Mouse (Mus musculus) testis, adult 2 months (tissue): Measurements from ENCODE around the gene Gm20388. TPM values are rescaled to one million over a fixed set of nuclear protein-coding genes. Genes with fewer than 3 reads are reported as not detected.

Experiments
- H3K27ac ChIP-seq: fragments of 200-500 bp; 2 replicates; pipeline ENCODE4 v1.5.1; 2012; ENCODE audit warnings: low read depth, low read length; ENCODE audit not compliant: control insufficient read depth, insufficient read depth
- H3K27me3 ChIP-seq: fragments of 200-500 bp; 2 replicates; pipeline ENCODE4 v1.6.1; 2012; ENCODE audit warnings: mild to moderate bottlenecking, low read length, moderate library complexity; ENCODE audit not compliant: control insufficient read depth, insufficient read depth
- H3K36me3 ChIP-seq: fragments of 200-500 bp; 2 replicates; pipeline ENCODE4 v1.6.1; 2012; ENCODE audit warnings: mild to moderate bottlenecking, low read length; ENCODE audit not compliant: control insufficient read depth, insufficient read depth
- H3K4me1 ChIP-seq: fragments of 200-500 bp; 2 replicates; pipeline ENCODE4 v1.6.1; 2012; ENCODE audit warnings: low read length; ENCODE audit not compliant: control insufficient read depth, insufficient read depth
- H3K4me3 ChIP-seq: fragments of 200-500 bp; 2 replicates; pipeline ENCODE4 v1.5.1; 2012; ENCODE audit warnings: low read depth, mild to moderate bottlenecking, low read length, moderate library complexity, mixed read lengths; ENCODE audit not compliant: control insufficient read depth
- CTCF ChIP-seq: fragments of 200-500 bp; IDR thresholded peaks from 2 replicates; pipeline ENCODE4 v1.5.1; 2012; ENCODE audit warnings: low read depth, mild to moderate bottlenecking, inconsistent platforms, low read length, moderate library complexity; ENCODE audit not compliant: control insufficient read depth, insufficient read depth, insufficient replicate concordance
- POLR2A ChIP-seq: fragments of 200-500 bp; IDR thresholded peaks from 2 replicates; pipeline ENCODE4 v1.6.1; 2012; ENCODE audit warnings: low read depth, mild to moderate bottlenecking, inconsistent platforms, low read length, moderate library complexity; ENCODE audit not compliant: control insufficient read depth
- polyA plus RNA-seq: library from polyadenylated mRNA; depleted of rRNA; stranded (reverse); fragments of >200 nt; gene quantifications from 2 replicates; pipeline ENCODE4 v1.2.3, GENCODE M21; 2012

Gene Gm20388
- polyA plus RNA-seq, 1 experiment: 5.6 TPM

DNA sequence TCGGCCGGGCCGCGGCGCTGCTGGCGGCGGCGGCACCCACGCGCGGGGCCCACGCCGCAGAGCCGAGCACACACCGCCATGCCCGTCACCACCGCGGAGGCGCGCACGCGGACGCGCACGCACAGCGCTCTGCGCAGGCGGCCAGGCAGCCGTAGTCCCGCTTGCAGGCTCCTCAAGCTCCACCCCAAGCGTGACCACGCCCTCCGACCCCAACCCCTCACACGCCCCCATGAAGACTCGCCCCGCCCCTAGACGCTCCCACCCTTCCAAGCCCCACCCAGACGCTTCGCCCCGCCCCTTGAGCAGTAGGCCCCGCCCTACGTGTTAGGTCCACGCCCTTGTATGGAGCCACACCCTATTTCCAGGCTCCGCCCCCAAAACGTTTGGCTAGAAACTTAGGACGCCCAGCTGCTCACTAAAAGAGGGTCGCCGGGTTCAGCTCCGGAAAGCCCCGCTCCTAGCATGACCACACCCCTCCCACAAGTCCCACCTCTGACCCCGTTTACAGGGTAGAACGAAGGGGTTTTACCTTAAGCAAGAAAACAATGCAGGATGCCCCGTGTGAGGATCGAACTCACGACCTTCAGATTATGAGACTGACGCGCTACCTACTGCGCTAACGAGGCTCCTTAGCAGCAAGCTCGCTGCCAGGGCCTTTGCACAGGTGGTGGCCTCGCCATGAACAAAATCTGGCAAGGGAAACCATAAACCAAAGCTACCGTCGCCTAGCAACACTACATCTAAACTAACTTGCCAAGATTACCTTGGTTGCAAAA, 1668.2 kb downstream of the Gm20388 start, which contains the start of gene Fbxo31:
Gene Fbxo31, minus strand, starts transcription at position 131 of the 776 bp plus-strand sequence.
- Histone ChIP-seq H3K36me3 (no peaks in the 10 kb centered on the region), H3K4me1 (peaks cover 14% of the 10 kb centered on the region), H3K4me3 (peak within 1 kb of the TSS; percentile 98), H3K27me3 (no peaks in the 10 kb centered on the region), H3K27ac (peak within 1 kb of the TSS; percentile 60)
- TF ChIP-seq CTCF (no peak), POLR2A (peak; percentile 68)

DNA sequence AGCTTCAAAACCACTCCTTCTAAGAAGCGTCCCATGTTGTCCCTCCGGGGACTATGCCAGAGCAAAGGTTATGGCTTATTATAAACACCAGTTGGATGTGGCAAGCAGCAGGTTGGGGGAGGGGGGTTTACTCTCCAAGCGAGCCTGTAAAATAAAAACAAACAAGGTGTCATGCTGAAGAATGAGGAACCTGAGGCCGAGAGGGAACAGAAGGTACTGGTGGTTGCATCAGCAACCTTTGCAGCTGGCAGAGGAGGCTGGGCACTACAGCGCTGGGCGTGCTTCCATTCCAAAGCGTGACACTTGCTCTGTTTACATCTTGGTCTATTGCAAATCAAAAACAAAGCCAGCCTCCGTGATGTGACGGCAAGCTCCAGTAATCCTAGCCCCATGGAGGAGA, 1669.8 kb downstream of the Gm20388 start:
- H3K36me3 ChIP-seq: no peaks in the 10 kb centered on the region
- TF ChIP-seq CTCF (no peak), POLR2A (no peak)
- H3K4me1 ChIP-seq: peaks cover 18% of the 10 kb centered on the region
- H3K4me3 ChIP-seq: no peak overlapping the region
- no peak overlapping the region for H3K27ac ChIP-seq
- no peaks in the 10 kb centered on the region for H3K27me3 ChIP-seq

DNA sequence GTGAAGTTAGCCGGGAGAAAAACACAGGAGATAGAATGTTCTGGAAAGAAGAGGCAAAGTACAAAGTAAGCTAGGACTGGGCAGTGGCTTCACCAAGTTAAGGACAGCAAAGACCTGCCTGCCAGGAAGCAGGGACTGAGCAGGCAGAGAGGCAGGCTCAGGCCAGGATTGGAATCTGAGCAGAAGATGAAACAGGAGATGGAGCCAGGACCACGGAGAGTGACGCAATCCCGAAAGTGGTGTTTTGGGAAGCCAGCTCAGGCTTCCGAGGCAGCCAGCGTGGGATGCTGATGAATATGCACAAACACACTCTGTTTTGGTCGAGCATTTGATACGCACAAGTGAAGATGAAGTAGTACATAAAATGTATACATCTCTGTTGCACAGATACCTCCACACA, 1673.0 kb downstream of the Gm20388 start:
- Histone ChIP-seq H3K27me3 (no peaks in the 10 kb centered on the region), H3K36me3 (no peaks in the 10 kb centered on the region), H3K4me1 (peaks cover 14% of the 10 kb centered on the region), H3K27ac (no peak overlapping the region), H3K4me3 (no peak overlapping the region)
- TF ChIP-seq POLR2A (no peak), CTCF (no peak)

DNA sequence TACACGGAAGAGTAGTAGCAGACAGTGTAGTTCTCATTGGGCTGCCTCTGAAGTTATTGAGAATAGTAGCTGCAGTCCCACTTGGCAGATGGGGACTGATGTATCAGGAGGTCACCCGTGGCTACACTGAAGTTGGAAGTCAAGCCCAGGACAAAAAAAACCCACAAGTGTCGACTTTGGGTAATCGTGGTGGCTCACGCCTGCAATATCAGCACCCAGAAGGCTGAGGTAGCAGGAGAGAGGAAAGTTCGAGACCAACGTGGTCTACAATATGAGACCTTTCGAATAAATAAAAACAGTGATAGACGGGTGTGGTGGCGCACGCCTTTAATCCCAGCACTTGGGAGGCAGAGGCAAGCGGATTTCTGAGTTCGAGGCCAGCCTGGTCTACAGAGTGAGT, 1674.1 kb downstream of the Gm20388 start:
- TF ChIP-seq CTCF (no peak), POLR2A (no peak)
- Histone ChIP-seq H3K4me1 (peaks cover 15% of the 10 kb centered on the region), H3K27me3 (no peaks in the 10 kb centered on the region), H3K36me3 (no peaks in the 10 kb centered on the region), H3K27ac (no peak overlapping the region; the same call in 1 of the 2 replicates), H3K4me3 (peak overlapping the region; percentile 95)

DNA sequence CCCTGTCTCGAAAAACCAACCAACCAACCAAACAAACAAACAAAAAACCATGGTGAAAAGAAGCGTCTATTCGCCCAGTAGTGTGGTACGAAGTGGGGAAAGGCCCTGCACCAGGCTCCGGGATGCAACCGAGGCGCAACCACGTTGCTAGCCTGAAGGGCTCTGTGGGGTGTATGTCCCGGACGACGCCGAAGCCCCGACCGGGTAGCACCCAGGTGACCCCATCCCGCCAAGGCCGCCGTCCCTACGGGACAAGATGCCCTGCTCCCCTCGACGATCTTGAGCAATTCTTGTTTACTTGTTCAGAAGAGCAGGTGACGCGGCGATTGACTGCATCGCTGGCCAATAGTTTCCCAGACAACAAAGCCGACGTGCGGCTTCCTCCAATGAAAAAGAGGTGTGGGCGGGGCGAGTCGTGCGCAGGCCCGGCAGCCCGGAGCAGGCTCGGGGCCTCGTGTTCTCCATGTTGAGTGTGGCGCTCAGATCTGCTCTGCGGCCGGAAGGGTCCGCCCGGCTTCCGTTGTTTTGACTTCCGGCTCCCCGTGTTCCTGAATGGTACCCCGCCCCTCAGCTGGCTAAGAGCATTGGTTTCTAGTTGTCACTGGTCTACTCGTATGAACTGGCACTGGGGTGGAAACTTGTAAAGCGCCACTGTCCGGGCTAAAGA, 1674.7 kb downstream of the Gm20388 start:
- H3K27me3 ChIP-seq: no peaks in the 10 kb centered on the region
- peak overlapping the region; percentile 95 for H3K4me3 ChIP-seq
- no peak for TF ChIP-seq CTCF
- TF ChIP-seq POLR2A: peak; percentile 75
- peaks cover 16% of the 10 kb centered on the region for H3K4me1 ChIP-seq
- H3K27ac ChIP-seq: peak overlapping the region; percentile 72
- H3K36me3 ChIP-seq: no peaks in the 10 kb centered on the region

GRCm38 (mm10) chr8:121588750-121589149, 1678.1 kb downstream of the Gm20388 start:
- Histone ChIP-seq H3K4me3 (no peak overlapping the region), H3K27ac (0 out of 2 replicates have a peak overlapping the region, but pooled peaks have one; percentile 54), H3K36me3 (no peaks in the 10 kb centered on the region), H3K4me1 (peaks cover 29% of the 10 kb centered on the region), H3K27me3 (no peaks in the 10 kb centered on the region)
- TF ChIP-seq CTCF (no peak), POLR2A (no peak)

GRCm38 (mm10) chr8:121589205-121589726, 1678.6 kb downstream of the Gm20388 start:
- H3K27ac ChIP-seq: peak overlapping the region; percentile 87
- H3K4me3 ChIP-seq: peak overlapping the region; percentile 90
- peaks cover 29% of the 10 kb centered on the region for H3K4me1 ChIP-seq
- no peaks in the 10 kb centered on the region for H3K36me3 ChIP-seq
- TF ChIP-seq POLR2A: no peak
- TF ChIP-seq CTCF: no peak
- H3K27me3 ChIP-seq: no peaks in the 10 kb centered on the region
